Mouse (Mus musculus) lung, adult 2 months (tissue): Measurements from ENCODE around the gene Slc24a4. TPM values are rescaled to one million over a fixed set of nuclear protein-coding genes. Genes with fewer than 3 reads are reported as not detected.

Experiments
- DNase-seq: peaks from one replicate; pipeline ENCODE4 v3.0.0; 2022
- H3K4me1 ChIP-seq: fragments of 200-500 bp; 2 replicates; pipeline ENCODE4 v1.6.1; 2011; ENCODE audit warnings: low read length; ENCODE audit not compliant: control insufficient read depth, insufficient read depth
- H3K4me3 ChIP-seq: fragments of 200-500 bp; replicated peaks from 2 replicates; pipeline ENCODE3; 2011; ENCODE audit warnings: low read depth, mild to moderate bottlenecking, control low read depth, low read length; ENCODE audit errors: extremely low read depth
- CTCF ChIP-seq: fragments of 200-500 bp; IDR thresholded peaks from 2 replicates; pipeline ENCODE4 v1.5.1; 2011; ENCODE audit warnings: mild to moderate bottlenecking, low read length, control low read depth; ENCODE audit not compliant: insufficient read depth
- POLR2A ChIP-seq: fragments of 200-500 bp; IDR thresholded peaks from 2 replicates; pipeline ENCODE4 v1.6.1; 2011; ENCODE audit warnings: low read depth, mild to moderate bottlenecking, control low read depth, low read length, borderline replicate concordance; ENCODE audit errors: extremely low read depth
- WGBS: fragments of 180-500 bp; shearing (Covaris S2); methylation state at CpG from one replicate; pipeline ENCODE4 v1.1.7; 2018; 5-methylcytosine and 5-hydroxymethylcytosine counted together
- polyA plus RNA-seq: library from polyadenylated mRNA; depleted of rRNA; stranded (reverse); fragments of >200 nt; gene quantifications from 2 replicates; pipeline ENCODE4 v1.2.3, GENCODE M21; 2012; rRNA removed

The Slc24a4 gene
- polyA plus RNA-seq = 20.2 and 25.2 TPM in 2 replicates

- DNase-seq = peak; percentile 50
- TF ChIP-seq CTCF (no peak), POLR2A (0 out of 2 replicates have a peak, but pooled peaks have one; percentile 30)
- Histone ChIP-seq H3K4me1 (no peaks in the 10 kb centered on the region), H3K4me3 (peak within 1 kb of the TSS; percentile 77)
- 2% methylated on average over 32 of the region's 34 CpGs for WGBS
Measured at GRCm38 (mm10) chr12:102128081-102128790, at the start of gene Slc24a4. TSS of gene Slc24a4 (plus strand) at chr12:102128733.

GRCm38 (mm10) chr12:102082648-102083425, 45.7 kb upstream of the Slc24a4 start:
- TF ChIP-seq CTCF = no peak
- no peak for TF ChIP-seq POLR2A
- WGBS = 75% methylated on average over 13 of the region's 13 CpGs
- H3K4me1 ChIP-seq = no peaks in the 10 kb centered on the region
- no peak overlapping the region for H3K4me3 ChIP-seq
- no peak for DNase-seq

- H3K4me3 ChIP-seq = no peak overlapping the region
- TF ChIP-seq POLR2A (no peak), CTCF (no peak)
- 83% methylated on average over 1 of the region's 1 CpGs for WGBS
- no peak for DNase-seq
- no peaks in the 10 kb centered on the region; the same call in 1 of the 2 replicates for H3K4me1 ChIP-seq
Measured at GRCm38 (mm10) chr12:102090535-102090934, 38.0 kb upstream of the Slc24a4 start.

GRCm38 (mm10) chr12:102092342-102093094, 36.0 kb upstream of the Slc24a4 start:
- WGBS = 83% methylated on average over 15 of the region's 15 CpGs
- Histone ChIP-seq H3K4me3 (no peak overlapping the region), H3K4me1 (no peaks in the 10 kb centered on the region; the same call in 1 of the 2 replicates)
- DNase-seq = no peak
- TF ChIP-seq POLR2A (no peak), CTCF (no peak)

GRCm38 (mm10) chr12:102105990-102106389, 22.5 kb upstream of the Slc24a4 start:
- WGBS = 43% methylated on average over 1 of the region's 1 CpGs
- no peak overlapping the region for H3K4me3 ChIP-seq
- H3K4me1 ChIP-seq = peaks cover 2% of the 10 kb centered on the region; the same call in 1 of the 2 replicates
- TF ChIP-seq CTCF (no peak), POLR2A (no peak)
- DNase-seq = peak; percentile 14

- TF ChIP-seq POLR2A = no peak
- no peak for TF ChIP-seq CTCF
Measured at GRCm38 (mm10) chr12:102108851-102109250, 19.7 kb upstream of the Slc24a4 start.

GRCm38 (mm10) chr12:102112491-102112890, 16.0 kb upstream of the Slc24a4 start:
- H3K4me3 ChIP-seq = no peak overlapping the region
- H3K4me1 ChIP-seq = peaks cover 10% of the 10 kb centered on the region
- TF ChIP-seq POLR2A (no peak), CTCF (no peak)
- DNase-seq = peak; percentile 22
- WGBS = 24% methylated on average over 4 of the region's 4 CpGs

More at GRCm38 (mm10) chr12:102108851-102109250, 19.7 kb upstream of the Slc24a4 start:
- H3K4me1 ChIP-seq = peaks cover 10% of the 10 kb centered on the region
- no peak for DNase-seq
- H3K4me3 ChIP-seq = no peak overlapping the region

- peaks cover 10% of the 10 kb centered on the region for H3K4me1 ChIP-seq
- 58% methylated on average over 7 of the region's 7 CpGs for WGBS
- peak; percentile 15 for DNase-seq
- no peak for TF ChIP-seq CTCF
- no peak for TF ChIP-seq POLR2A
- no peak overlapping the region for H3K4me3 ChIP-seq
Measured at GRCm38 (mm10) chr12:102112901-102113300, 15.6 kb upstream of the Slc24a4 start.

- whole genome bisulfite sequencing = 45% methylated on average over 3 of the region's 3 CpGs
- peaks cover 10% of the 10 kb centered on the region for H3K4me1 ChIP-seq
- TF ChIP-seq POLR2A (no peak), CTCF (no peak)
- H3K4me3 ChIP-seq = no peak overlapping the region
- no peak for DNase-seq
Measured at GRCm38 (mm10) chr12:102113391-102113790, 15.1 kb upstream of the Slc24a4 start.
